Mouse (Mus musculus) neural tube, embryonic 10.5 days (tissue): ENCODE results near the gene Rpl38.

ENCODE experiments used
- DNase-seq: peaks from one replicate; pipeline ENCODE4 v3.0.0-alpha.2; 2017; ENCODE audit warnings: low spot score; ENCODE audit errors: extremely low spot score

The Rpl38 gene

DNA sequence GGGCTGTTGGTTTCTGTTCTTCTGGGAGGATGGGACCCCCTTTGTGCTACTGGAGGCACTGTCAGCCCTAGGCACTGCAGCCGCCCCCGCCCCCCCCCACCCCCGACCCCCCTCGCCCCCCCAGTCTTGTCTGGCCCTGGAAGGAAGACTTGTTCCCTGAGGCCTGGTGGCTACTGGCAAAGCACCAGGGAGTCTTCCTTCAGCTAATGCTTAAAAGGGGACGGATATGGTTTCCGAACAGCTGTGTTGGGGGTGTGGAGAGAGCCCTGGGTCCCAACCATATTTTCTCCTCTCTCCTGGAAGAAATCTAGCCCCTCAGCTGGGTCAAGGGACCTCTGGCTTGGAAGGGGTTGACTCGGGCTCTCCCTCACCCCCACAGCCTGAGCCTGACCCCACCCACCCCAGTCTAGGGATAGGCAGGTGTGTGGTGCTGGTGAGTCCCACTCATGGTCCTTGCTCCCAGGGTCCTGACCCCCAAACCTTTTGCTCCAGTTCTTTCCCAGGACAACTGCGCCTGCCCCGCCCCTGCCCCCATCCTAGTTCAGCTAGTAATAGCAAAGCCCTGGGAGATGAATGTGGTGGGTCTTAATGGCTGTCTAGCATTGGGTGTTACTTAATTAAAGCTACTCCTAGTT is 8.7 kb downstream of the Rpl38 start:
- no peak for DNase-seq

DNA sequence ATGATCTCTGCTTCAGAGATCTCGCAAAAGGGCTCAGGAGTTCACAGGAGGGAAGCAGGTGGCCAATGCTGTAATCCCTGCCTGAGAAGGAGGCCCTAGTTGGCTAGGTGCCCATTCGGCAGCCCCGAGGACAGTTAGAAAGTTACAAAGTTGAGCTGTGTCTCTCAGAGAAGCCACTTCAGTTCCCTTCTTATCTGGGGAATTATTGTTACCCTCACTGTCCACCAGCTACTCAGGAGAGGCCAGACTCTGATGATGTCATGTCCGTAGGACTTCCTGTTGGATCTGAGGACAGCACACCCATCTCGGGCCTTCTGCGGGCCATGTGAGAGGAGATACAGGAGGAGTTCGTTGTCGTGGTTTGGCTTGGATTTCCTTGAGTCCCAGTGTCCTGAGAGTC is 11.3 kb downstream of the Rpl38 start:
- no peak for DNase-seq

DNA sequence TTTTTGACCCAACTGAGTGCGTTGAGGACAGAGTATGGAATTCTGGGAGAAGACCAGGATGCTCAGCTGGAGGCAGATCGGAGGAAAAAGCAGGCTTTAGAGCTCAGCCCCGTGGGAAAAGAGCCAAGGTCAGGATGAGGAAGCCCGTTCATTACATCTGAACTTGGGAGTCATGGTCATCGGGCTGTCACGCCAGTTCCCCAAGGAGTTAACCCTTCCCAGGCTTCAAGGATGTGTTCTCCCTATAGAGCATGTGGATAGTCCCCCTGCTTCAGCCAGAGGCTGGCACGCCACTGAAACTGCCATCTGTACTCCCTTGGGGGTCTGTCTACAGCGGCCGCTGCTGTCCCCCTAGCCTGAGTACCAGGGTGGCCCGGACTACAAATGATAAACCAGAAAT is 12.0 kb downstream of the Rpl38 start:
- DNase-seq = no peak

DNA sequence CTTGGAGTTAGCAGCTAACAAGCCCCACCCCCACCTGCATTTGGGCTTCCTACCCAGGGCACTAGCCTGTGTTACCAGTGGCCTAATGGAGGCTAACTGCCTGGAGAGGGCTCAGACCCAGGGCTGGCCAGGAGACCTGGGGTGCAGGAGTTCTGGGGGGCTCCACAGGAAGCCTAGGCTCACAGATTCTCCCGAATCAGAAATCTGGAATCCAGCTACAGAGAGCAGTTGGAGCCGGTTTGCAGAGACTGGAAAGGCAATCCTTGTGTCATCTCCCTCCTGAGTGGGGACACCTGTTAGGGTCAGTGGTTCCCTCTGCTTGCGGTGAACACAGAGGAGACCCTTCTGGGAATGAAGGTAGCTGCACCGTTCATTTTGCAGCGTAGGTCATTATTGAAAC is 12.7 kb downstream of the Rpl38 start:
- no peak for DNase-seq

DNA sequence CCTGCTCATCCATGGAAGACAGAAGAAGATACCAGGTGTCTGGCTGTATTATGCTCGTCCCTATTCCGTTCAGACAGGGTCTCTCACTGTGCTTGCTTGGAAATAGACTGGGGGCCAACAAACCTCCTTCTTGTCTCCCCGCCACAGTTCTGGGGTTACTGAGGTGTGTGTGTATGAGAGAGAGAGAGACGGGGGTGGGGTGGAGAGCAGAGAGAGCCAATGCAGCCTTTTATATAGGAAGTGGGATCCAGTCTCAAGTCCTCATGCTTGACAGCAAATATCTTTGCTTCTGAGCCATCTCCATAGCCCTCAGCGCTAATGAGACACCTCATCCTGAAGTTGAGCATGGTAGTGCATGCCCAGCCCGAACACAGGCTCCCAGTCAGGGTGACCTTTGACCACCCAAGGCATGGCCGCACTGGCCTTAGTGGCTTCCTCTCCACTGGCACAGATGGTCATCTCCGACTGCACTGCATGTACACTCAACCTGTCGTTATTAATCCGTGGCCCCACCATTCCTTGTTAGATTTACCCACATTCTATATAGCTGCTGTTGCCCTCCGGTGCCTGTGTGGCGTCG is 14.1 kb downstream of the Rpl38 start:
- no peak for DNase-seq

DNA sequence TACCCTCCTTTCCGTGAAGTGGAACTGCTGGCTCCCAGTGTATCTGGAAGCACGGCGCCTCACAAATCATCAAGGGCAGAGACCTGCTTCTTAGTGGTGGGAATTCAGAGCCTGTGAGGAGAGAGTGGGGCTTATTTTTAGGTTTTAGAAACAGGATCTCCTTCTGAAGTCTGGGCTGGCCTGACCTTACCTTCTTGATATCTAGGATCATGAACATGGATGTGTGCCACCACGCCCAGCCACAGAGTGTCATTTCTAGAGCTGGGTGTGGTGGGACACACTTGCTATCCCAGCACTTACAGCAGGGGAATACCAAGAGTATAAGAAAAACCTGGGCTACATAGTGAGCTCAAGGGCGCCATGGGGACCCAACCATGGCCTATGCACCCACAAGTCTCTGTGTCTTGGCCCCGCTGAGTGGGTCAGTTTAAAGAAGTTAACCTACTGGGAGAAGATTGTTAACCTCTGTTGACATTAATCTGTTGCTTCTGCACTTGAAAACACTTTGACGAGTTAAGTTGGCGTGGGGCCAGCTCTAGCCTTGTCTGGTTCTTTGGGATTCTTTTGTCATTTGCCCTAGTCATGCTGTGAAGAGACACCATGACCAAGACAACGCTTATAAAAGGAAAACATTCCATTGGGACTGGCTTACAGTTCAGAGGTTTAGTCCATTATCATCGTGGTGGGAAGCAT is 14.9 kb downstream of the Rpl38 start:
- no peak for DNase-seq

DNA sequence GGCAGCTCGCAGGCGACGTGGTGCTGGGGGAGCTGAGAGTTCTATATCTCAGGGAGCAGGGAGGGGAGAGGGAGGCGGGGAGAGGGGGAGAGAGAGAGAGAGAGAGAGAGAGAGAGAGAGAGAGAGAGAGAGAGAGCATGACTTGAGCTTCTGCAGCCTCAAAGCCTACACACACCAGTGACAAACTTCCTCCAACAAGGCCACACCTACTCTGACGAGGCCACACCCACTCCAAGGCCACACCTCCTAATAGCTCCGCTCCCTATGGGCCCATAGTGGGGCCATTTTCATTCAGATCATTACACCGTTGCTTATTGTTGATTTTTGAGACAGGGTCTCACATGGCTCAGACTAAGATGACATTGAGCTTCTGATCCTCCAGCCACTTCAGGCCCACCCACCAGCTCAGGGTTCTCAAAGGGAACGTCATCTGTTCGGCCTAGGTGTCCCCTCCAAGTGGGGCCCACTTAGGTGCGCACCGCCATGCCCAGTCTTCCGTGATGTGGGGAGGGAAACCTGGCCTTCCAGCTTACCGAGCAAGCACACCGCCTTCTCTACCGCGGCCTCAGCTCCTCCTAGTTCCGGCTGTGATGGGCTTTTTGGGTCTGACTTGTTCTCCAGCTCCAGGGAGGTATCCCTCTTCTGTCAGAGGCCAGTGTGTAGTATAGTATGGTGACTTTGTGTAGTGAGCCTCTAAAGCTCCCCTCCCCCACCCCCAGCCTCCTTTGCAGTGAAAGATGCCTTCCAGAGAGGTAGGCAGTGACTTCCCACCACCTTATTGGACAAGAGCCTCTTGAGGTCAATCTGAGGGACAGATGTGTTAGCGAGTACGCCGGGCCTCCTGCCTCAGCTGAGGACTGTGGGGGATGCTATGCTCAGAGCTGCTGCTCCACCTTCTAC is 15.6 kb downstream of the Rpl38 start:
- no peak for DNase-seq

DNA sequence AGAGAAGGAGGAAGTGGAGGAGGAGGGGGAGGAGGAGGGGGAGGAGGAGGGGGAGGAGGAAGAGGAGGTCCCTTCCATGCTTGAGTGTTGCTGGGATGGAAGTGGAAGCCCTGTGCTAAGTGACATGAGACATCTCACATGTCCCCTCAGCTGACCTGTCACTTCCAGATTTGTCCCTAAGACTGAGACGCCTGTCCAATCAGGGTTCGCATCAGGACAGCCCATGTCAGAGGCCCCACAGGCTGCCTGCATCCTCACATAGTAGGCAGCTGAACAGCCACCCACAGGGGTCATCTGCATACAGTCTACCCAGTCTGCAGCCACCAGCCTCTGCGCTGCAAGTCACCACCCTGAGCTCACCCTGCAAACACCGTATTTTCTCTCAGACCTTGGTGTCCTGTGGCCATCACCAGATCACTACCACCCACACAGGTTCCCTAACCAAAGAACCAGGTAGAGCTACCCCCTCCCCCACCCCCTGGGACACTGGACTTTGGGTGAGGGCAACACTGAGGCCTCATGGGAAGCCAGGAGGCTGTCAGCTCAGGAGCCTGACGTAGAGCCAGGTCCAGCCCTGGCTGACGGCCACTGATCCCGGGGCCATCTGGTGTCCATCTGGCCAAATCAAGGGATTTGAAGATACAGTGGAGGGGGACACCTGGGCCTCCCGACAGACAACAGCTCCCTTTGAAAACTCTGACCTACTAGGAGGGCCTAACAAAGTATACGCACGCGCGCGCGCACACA is 16.5 kb downstream of the Rpl38 start:
- peak; percentile 70 for DNase-seq

DNA sequence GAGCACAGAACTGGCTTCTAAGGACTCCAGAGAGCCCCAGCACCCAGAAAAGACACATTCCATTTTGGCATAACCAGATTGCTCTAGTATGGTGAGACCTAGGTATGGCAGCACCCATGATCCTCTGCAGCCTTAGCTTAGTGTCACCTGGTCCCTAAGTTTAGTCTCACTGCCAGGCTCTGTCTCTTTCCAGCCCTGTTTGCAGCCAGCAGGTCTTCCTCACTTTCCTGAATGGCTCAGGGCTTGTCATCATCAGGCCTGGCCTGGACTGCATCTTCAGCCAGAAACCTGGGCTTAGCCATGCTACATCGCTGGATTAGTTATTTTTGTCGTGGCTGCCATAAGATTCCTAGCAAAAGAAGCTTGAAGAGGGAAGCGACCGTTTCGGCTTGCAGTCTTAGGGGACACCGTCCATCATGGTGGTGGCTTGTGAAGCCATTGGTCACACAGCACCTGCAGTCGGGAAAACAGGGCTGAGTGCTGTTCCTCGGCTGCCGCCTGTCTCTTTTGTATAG is 17.3 kb downstream of the Rpl38 start:
- no peak for DNase-seq

DNA sequence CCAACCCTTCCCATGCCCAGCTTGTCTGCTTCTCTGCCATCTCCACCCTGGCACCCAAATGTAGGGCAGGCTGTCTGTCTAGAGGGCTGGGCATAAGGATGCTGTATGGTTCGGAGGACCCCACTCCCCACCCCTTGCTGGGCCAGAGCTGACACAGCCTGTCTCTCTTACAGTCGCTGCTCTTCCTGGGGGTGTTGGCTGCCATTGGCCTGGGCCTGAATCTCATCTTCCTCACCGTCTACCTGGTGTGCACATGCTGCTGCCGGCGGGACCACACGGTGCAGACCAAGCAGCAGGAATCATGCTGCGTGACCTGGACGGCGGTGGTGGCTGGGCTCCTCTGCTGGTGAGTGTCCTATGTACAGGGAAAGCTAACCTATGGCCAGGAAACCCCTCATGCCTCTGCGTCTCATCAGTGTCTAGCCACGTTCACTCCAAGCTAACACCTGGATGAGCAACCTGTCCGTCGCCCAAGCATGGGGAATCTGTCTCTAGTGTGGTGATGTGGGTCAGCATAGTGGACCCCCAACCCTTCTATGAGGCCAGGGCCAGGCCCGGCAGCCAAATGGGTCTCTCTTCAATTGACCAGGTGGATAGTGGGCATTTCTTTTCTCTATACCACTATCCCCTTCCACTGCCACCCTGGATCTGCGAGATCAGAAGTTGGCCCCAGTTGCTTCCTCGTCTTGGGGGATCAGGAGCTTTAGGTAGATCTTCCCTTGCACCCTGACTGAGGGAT is 18.1 kb downstream of the Rpl38 start:
- no peak for DNase-seq

DNA sequence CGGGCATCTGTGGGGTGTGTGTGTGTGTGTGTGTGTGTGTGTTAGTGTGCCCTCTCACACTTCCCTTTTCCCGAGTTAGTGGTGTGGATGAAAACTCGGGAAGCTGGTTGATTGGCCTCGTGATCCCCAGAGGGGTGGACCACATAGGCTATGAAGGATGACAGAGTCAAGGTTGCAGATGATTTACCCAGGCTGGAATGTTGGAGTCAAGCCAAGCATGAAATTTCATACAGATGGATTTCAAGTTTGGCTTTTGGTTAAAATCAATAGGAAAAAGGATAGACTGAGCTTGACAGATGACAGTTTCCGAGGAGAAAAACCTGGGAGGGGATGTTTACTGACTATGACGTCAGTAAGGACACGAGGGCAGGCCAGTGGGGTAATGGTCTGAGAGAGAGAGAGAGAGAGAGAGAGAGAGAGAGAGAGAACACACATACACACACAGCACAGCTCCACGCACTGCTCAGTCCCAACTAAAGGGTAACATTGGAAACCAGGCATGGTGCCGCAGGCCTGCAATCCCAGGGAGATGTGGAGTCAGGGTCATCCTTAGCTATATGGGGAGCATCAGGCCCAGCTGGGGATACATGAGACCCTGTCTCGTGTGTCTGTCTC is 19.4 kb downstream of the Rpl38 start:
- no peak for DNase-seq

DNA sequence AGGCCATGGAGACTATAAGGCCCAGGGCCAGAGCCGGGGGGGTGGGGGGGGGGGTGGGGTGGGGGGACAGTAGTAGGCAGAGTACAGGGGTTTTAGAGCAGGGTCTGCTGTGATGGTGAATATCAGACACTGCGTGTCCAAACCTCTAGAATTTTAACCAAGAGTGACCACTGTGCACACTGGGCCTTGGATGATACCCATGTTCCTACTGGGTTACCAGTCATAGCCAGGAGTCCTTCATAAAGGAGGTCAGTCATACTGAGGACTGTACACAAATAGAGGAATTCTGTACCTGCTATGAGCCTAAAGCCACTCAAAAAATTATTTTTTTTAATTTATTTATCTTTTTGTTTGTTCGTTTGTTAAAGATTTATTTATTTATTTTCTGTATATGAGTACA is 20.4 kb downstream of the Rpl38 start:
- DNase-seq = no peak

DNA sequence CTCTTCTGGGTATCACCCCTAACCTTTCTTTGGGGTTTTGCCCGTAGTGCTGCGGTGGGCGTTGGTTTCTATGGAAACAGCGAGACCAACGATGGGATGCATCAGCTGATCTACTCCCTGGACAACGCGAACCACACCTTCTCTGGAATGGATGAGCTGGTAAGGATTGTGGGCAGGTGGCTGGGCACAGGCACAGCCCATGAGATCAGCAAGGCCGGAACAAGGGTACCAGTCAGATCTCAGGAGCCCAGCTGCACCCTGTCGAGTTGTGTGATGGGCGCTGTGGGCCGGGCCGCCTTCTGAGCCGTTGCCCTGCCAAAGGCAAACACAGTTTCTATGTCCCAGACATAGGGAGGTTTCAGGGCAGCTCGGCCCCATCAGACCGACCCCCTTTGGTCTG is 21.9 kb downstream of the Rpl38 start:
- DNase-seq = no peak

DNA sequence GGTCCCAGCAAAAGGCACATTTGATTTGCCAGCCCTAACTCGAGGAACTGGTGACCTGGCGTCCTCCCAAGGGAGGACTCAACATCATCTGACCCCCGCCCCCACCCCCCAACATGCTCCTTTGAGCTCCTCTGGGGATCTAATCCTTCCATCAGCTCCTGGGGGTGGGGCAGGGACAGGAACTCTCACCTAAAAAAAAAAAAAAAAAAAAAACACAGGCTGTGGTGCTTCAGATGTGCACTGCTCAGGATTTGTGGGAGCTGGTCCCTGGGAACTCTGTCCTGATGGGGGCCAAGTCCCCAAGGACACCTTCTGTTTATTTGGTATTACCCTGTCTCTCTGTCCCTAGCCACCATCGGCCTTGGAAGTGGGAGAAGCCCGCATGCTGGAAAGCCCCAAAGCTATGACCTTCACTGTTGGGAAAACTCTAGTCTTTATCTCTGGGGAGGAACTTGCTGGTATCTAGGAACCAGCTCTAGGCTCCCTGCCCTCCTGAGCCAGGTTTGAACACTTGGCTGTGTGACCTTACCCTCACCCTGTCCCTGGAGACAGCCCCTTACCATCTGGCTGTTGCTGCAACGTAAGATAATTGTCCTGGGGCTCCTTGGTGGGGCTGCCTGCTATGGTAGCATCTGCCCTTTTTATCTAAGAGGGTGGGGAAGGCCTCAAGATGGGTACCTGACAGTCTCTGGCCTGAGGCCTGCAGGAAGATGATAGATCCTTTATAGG is 23.3 kb downstream of the Rpl38 start:
- DNase-seq = no peak

DNA sequence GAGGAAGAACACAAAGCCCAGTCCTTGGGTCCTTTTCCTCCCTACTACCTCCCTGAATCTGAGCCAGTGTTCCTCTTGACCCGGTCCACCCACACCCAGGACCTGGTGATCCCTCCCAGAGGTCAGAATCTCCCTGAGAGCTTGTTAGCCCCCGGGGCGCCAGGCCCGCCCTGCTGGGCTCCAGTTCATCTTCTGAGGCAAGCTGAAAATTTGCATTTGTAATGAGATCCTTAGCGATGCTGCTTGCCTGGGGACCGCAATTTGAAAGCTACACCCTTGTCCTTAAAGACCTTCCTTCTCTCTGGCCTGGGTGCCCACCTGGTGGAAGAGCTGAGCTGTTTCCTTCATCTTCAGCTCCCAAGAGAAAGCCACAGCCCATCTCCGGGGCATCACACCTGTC is 24.3 kb downstream of the Rpl38 start:
- no peak for DNase-seq

DNA sequence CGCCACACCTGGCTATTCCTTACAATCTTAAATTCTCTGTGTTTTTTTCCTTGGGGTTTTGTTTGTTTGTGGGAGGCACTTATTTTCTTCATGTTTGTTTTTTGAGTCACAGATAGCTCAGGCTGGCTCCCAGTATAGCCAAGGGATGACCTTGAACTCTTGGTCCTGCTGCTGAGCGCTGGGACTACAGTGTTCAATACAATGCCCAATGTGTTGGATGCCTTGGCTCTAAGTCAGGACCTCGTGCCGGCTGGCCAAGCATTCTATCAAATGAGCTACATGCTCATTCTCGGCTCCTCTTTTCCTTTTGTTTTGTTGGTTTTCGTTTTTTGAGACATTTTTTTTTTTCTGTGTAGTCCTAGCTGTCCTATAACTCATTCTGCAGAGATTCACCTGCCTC is 25.1 kb downstream of the Rpl38 start:
- DNase-seq = no peak

DNA sequence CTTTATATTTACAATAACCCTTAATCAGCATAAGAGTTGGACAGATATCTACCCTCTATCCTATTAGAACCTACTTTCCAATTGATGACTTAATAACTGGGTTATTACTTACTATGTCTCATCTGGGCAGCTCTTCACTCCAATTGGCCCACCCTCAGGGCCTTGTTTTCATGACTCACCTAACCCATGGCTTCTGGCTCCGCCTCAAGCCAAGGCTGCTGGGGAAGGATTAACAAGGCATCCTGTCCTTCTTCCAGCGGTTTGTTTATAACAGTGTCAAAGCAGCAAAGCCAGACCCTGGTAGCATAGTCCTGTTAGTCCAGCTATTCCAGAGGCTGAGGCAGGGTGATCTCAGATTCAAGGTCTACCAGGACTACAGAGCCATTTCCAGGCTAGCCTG is 26.1 kb downstream of the Rpl38 start:
- no peak for DNase-seq

DNA sequence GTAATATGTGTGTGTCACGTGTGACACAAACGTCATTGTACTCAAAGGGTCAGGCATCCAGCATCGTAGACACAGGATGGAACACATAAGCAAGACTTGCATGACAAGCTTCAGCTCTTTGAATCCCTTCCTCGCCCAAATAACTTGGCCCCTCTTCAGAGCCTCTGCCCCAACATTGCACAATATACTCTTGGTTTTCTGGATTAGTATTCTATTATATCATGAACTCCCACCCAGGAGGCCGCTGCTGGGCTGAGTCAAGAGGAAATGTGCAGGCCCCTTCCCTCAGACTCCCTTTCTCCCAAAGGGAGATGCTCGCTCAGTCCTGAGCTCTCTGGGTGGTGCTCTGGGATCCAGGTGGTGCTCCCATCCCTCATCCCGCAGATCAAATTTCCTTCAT is 30.2 kb downstream of the Rpl38 start:
- no peak for DNase-seq

DNA sequence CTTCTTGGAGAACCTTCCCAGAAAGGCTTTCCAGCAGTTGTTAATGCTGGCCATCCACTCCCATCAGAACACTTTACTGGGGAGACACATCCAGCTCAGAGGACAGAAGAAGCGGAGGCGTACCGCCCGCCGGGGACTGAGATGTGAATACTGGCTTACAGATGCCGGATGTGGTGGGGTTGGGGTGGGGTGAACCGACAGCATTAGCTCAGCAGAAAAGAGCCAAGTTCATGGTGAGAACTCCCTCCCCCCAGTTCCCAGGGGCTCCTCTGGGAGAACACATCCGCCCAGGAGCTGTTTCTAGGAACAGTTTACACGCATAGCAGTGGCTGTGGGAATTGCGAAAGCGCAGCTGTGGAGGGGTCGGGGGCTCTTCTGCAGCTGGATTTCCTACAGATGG is 31.2 kb downstream of the Rpl38 start:
- DNase-seq = no peak
